Mouse (Mus musculus) central nervous system, embryonic 18 days (tissue): Measurements from ENCODE around the gene Spatc1l. TPM values are rescaled to one million over a fixed set of nuclear protein-coding genes. Genes with fewer than 3 reads are reported as not detected.

ENCODE experiments used
- polyA plus RNA-seq: library from polyadenylated mRNA; depleted of rRNA; stranded (reverse); fragments of >200 nt; gene quantifications from 2 replicates; pipeline ENCODE4 v1.2.3, GENCODE M21; 2012; rRNA removed

The Spatc1l gene
- polyA plus RNA-seq = 0.39 and 0.62 TPM in 2 replicates

DNA sequence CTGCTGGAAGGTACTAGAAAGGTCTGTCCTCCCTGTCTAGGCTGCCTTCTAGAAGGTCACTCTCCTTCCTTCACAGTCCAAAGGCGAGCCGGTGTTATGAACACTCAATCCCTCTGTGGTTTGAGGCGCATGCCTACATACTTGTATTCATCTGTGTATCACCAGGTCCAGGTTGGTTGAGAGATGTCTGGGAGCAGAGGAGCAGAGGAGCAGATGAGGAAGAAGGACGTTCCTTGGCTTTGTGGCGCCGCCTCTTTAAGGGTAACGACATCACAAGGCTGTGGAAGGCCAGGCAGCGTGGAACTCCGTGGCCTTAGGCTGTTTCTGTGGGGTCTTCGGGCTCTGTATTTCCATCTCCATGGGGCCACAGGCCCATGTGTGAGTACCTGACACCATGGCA, at the start of gene Spatc1l:
TSS of gene Spatc1l (plus strand) at position 301 of the 400 bp plus-strand sequence.

DNA sequence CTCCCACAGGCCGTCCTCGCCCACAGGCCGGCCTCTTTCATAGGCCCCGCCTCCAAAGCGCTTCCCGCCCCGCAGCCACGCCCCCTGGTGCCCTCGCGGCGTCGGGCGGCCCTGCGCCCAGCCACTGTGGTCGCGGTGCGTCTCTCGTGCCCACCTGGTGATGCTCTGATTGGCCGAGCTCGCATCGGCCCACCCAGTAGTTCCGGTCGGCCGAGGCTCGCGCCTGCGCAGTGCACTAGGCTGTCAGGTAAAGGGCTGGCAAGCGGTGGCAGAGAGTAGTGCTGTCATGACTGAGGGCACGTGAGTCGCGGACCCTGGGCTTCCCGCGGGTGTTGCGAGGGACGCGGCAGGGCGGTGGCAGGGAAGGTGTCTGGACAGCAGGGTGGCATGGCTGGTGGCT, 30.7 kb upstream of the Spatc1l start, which contains the start of gene Lss:
TSS of gene Lss (plus strand) at position 214 of the 400 bp plus-strand sequence.

DNA sequence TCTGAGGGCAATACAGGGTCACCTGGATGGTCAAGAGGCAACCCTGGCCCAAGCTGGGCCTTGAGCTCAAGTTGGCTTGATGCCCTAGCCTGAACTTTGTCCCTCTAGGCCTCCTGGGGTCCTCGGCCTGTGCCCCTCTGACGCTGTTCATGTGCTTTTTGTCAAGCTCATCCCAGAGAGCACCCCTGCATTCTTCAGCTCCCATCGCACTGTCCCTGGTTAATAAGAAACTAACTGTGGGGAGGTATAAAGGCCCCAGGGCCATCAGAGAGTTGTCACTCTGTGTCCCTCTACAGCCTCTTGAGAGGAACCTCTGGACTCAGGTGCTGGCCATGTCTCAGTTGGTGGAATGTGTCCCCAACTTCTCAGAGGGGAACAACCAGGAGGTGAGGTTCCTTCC, 13.3 kb downstream of the Spatc1l start, which contains the start of gene Ftcd:
TSS of gene Ftcd (plus strand) at position 275 of the 400 bp plus-strand sequence.

Other genes starting within 250 kb of the Spatc1l start
- gene Dip2a, start 217.0 kb upstream of the Spatc1l start, polyA plus RNA-seq = 48.4 and 50.4 TPM in 2 replicates
- gene AC141477.1, start 121.8 kb upstream of the Spatc1l start, polyA plus RNA-seq = not detected in 2 replicates
- gene Pcnt, start 119.5 kb upstream of the Spatc1l start, polyA plus RNA-seq = 18.0 and 18.4 TPM in 2 replicates
- gene 2610028H24Rik, start 113.2 kb upstream of the Spatc1l start, polyA plus RNA-seq = 0.04 TPM in 1 of 2 replicates, not detected in the other
- 54.4 and 55.4 TPM in 2 replicates for gene Mcm3ap, start 93.3 kb upstream of the Spatc1l start, polyA plus RNA-seq
- gene Ybey, start 93.2 kb upstream of the Spatc1l start, polyA plus RNA-seq = 3.0 and 3.1 TPM in 2 replicates
- gene Lss, start 30.7 kb upstream of the Spatc1l start, polyA plus RNA-seq = 58.2 and 59.2 TPM in 2 replicates
- gene Ftcd, start 13.4 kb downstream of the Spatc1l start, polyA plus RNA-seq = 0.13 TPM in 2 replicates
- 21.6 and 28.9 TPM in 2 replicates for gene Col6a2, start 61.4 kb downstream of the Spatc1l start, polyA plus RNA-seq
- gene Col6a1, start 163.9 kb downstream of the Spatc1l start, polyA plus RNA-seq = 33.2 and 37.1 TPM in 2 replicates